Mouse (Mus musculus) kidney, adult 2 months (tissue): Measurements from ENCODE around the gene Eya2. TPM values are rescaled to one million over a fixed set of nuclear protein-coding genes. Genes with fewer than 3 reads are reported as not detected.

Experiments
- DNase-seq: peaks from one replicate; pipeline ENCODE4 v3.0.0; 2021
- H3K27ac ChIP-seq: fragments of 200-500 bp; 2 replicates; pipeline ENCODE4 v1.5.1; 2012; ENCODE audit warnings: low read depth, low read length, control low read depth, inconsistent platforms; ENCODE audit not compliant: insufficient read depth
- H3K27me3 ChIP-seq: fragments of 200-500 bp; replicated peaks from 2 replicates; pipeline ENCODE4 v1.6.1; 2012; ENCODE audit warnings: mild to moderate bottlenecking, moderate library complexity, low read length, inconsistent platforms; ENCODE audit not compliant: control insufficient read depth, insufficient read depth
- H3K36me3 ChIP-seq: fragments of 200-500 bp; 2 replicates; pipeline ENCODE4 v1.6.1; 2012; ENCODE audit warnings: mild to moderate bottlenecking, moderate library complexity, low read length, inconsistent platforms; ENCODE audit not compliant: control insufficient read depth, insufficient read depth
- H3K4me1 ChIP-seq: fragments of 200-500 bp; 2 replicates; pipeline ENCODE4 v1.6.1; 2011; ENCODE audit warnings: low read length; ENCODE audit not compliant: control insufficient read depth, insufficient read depth
- H3K4me3 ChIP-seq: fragments of 200-500 bp; 2 replicates; pipeline ENCODE4 v1.5.1; 2011; ENCODE audit warnings: mild to moderate bottlenecking, low read depth, low read length, control low read depth; ENCODE audit not compliant: insufficient read depth
- CTCF ChIP-seq: fragments of 200-500 bp; conservative IDR thresholded peaks from 2 replicates; pipeline ENCODE4 v1.5.1; 2011; ENCODE audit warnings: low read depth, mild to moderate bottlenecking, control low read depth, low read length, moderate library complexity, mixed read lengths; ENCODE audit not compliant: insufficient read depth, insufficient read length
- POLR2A ChIP-seq: fragments of 200-500 bp; IDR thresholded peaks from one replicate; pipeline ENCODE4 v1.6.1; 2011; ENCODE audit warnings: low read depth, low read length, control low read depth
- WGBS: fragments of 180-500 bp; shearing (Covaris S2); methylation state at CpG from one replicate; pipeline ENCODE4 v1.1.7; 2018; 5-methylcytosine and 5-hydroxymethylcytosine counted together
- polyA plus RNA-seq: library from polyadenylated mRNA; depleted of rRNA; stranded (reverse); fragments of >200 nt; gene quantifications from 2 replicates; pipeline ENCODE4 v1.2.3, GENCODE M21; 2012

Eya2 gene
- polyA plus RNA-seq, 1 experiment, result 7.7 TPM

- peaks cover 7% of the 10 kb centered on the region for H3K36me3 ChIP-seq
- H3K4me3 ChIP-seq, result no peak overlapping the region
- no peak for DNase-seq
- H3K27me3 ChIP-seq, result no peaks in the 10 kb centered on the region
- no peaks in the 10 kb centered on the region for H3K4me1 ChIP-seq
- no peak for TF ChIP-seq POLR2A
- TF ChIP-seq CTCF, result no peak
- H3K27ac ChIP-seq, result no peak overlapping the region
- whole genome bisulfite sequencing, result 90% methylated on average over 5 of the region's 5 CpGs
Observed at GRCm38 (mm10) chr2:165809901-165810477, 215.2 kb downstream of the Eya2 start.

- no peaks in the 10 kb centered on the region for H3K4me1 ChIP-seq
- TF ChIP-seq POLR2A, result no peak
- peak; percentile 73 for TF ChIP-seq CTCF
- 55% methylated on average over 5 of the region's 5 CpGs for WGBS
- no peak overlapping the region for H3K27ac ChIP-seq
- H3K36me3 ChIP-seq, result peaks cover 4% of the 10 kb centered on the region
- no peak overlapping the region for H3K4me3 ChIP-seq
- H3K27me3 ChIP-seq, result no peaks in the 10 kb centered on the region
- peak; percentile 76 for DNase-seq
Observed at GRCm38 (mm10) chr2:165811536-165811935, 216.7 kb downstream of the Eya2 start.

GRCm38 (mm10) chr2:165812889-165813288, 218.1 kb downstream of the Eya2 start:
- Histone ChIP-seq H3K4me1 (no peaks in the 10 kb centered on the region), H3K4me3 (no peak overlapping the region), H3K27ac (no peak overlapping the region), H3K36me3 (peaks cover 1% of the 10 kb centered on the region; the same call in 1 of the 2 replicates), H3K27me3 (no peaks in the 10 kb centered on the region)
- 70% methylated on average over 8 of the region's 8 CpGs for WGBS
- DNase-seq, result no peak
- TF ChIP-seq CTCF (no peak), POLR2A (no peak)

- WGBS, result 77% methylated on average over 28 of the region's 28 CpGs
- H3K27ac ChIP-seq, result no peak overlapping the region
- no peak for TF ChIP-seq CTCF
- TF ChIP-seq POLR2A, result no peak
- no peaks in the 10 kb centered on the region for H3K27me3 ChIP-seq
- H3K4me3 ChIP-seq, result no peak overlapping the region
- peaks cover 3% of the 10 kb centered on the region; the same call in 1 of the 2 replicates for H3K4me1 ChIP-seq
- H3K36me3 ChIP-seq, result peaks cover 1% of the 10 kb centered on the region; the same call in 1 of the 2 replicates
- no peak for DNase-seq
Observed at GRCm38 (mm10) chr2:165815103-165815880, 220.5 kb downstream of the Eya2 start.

- DNase-seq, result no peak
- H3K4me1 ChIP-seq, result peaks cover 3% of the 10 kb centered on the region; the same call in 1 of the 2 replicates
- WGBS, result 94% methylated on average over 10 of the region's 10 CpGs
- peaks cover 1% of the 10 kb centered on the region; the same call in 1 of the 2 replicates for H3K36me3 ChIP-seq
- no peak overlapping the region for H3K27ac ChIP-seq
- no peak overlapping the region for H3K4me3 ChIP-seq
- TF ChIP-seq CTCF (no peak), POLR2A (no peak)
- H3K27me3 ChIP-seq, result no peaks in the 10 kb centered on the region
Observed at GRCm38 (mm10) chr2:165817437-165817836, 222.6 kb downstream of the Eya2 start.

- 78% methylated on average over 6 of the region's 6 CpGs for WGBS
- peaks cover 1% of the 10 kb centered on the region; the same call in 1 of the 2 replicates for H3K36me3 ChIP-seq
- peaks cover 3% of the 10 kb centered on the region; the same call in 1 of the 2 replicates for H3K4me1 ChIP-seq
- H3K4me3 ChIP-seq, result no peak overlapping the region
- no peak for DNase-seq
- no peaks in the 10 kb centered on the region for H3K27me3 ChIP-seq
- H3K27ac ChIP-seq, result no peak overlapping the region
- TF ChIP-seq CTCF (no peak), POLR2A (no peak)
Observed at GRCm38 (mm10) chr2:165818570-165818969, 223.7 kb downstream of the Eya2 start.

- DNase-seq, result peak; percentile 78
- H3K4me3 ChIP-seq, result no peak overlapping the region
- 75% methylated on average over 10 of the region's 10 CpGs for WGBS
- H3K27me3 ChIP-seq, result no peaks in the 10 kb centered on the region
- peaks cover under 1% of the 10 kb centered on the region; the same call in 1 of the 2 replicates for H3K36me3 ChIP-seq
- no peak overlapping the region for H3K27ac ChIP-seq
- TF ChIP-seq CTCF, result peak; percentile 82
- TF ChIP-seq POLR2A, result no peak
- peaks cover 3% of the 10 kb centered on the region; the same call in 1 of the 2 replicates for H3K4me1 ChIP-seq
Observed at GRCm38 (mm10) chr2:165818985-165819948, 224.4 kb downstream of the Eya2 start.
